Mouse (Mus musculus) heart, postnatal 0 days (tissue): ENCODE data around the gene Nav2.

ENCODE experiments used
- CTCF ChIP-seq: IDR thresholded peaks from 2 replicates; pipeline ENCODE4 v1.5.1; 2016; ENCODE audit warnings: antibody characterized with exemption, control low read depth, low read depth
- EP300 ChIP-seq: IDR thresholded peaks from 2 replicates; pipeline ENCODE4 v1.6.1; 2016; ENCODE audit warnings: antibody characterized with exemption, low read depth

DNA sequence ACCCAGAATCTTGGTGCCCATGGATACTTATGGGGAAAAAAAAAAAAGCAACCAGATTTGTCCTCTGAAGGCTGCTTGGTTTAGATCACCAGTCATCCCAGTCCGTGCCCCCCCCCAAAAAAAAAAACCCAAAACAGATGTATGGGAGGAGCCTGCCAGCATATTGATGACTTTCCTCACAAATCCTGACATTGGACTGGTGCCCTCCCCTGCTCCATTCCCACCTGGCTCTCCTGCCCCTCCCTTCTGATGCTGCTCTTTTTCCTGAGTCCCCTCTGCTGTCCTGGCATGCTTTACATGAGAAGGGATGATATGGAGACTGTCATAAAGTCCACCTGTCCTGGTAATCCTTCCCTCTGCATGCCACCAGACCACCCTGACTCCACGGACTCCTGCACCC lies 107.6 kb downstream of the Nav2 start:
- TF ChIP-seq CTCF (no peak), EP300 (no peak)
